Mouse (Mus musculus) lung, embryonic 15.5 days (tissue): Measurements from ENCODE around the gene Dock9. TPM values are rescaled to one million over a fixed set of nuclear protein-coding genes. Genes with fewer than 3 reads are reported as not detected.

Experiments used
- ATAC-seq: fragments of 200-750 bp; cut with Nextera tagmentation; 2 replicates; pipeline ENCODE4 v1.8.0; 2017; ENCODE audit warnings: moderate number of reproducible peaks, borderline replicate concordance; ENCODE audit not compliant: low FRiP score, low TSS enrichment; ENCODE audit errors: extremely low read depth
- H3K27ac ChIP-seq: fragments of 300-500 bp; sonication (generic); 2 replicates; pipeline ENCODE4 v1.5.1; 2015; ENCODE audit warnings: moderate library complexity, mild to moderate bottlenecking, inconsistent platforms
- H3K27me3 ChIP-seq: fragments of 300-500 bp; sonication (generic); 2 replicates; pipeline ENCODE4 v1.6.1; 2015; ENCODE audit warnings: inconsistent platforms
- H3K36me3 ChIP-seq: fragments of 300-500 bp; sonication (generic); 2 replicates; pipeline ENCODE4 v1.6.1; 2015; ENCODE audit warnings: inconsistent platforms
- H3K4me1 ChIP-seq: fragments of 300-500 bp; sonication (generic); 2 replicates; pipeline ENCODE4 v1.6.1; 2015; ENCODE audit warnings: inconsistent platforms
- H3K4me2 ChIP-seq: fragments of 300-500 bp; sonication (generic); 2 replicates; pipeline ENCODE4 v1.6.1; 2015; ENCODE audit warnings: inconsistent platforms, mild to moderate bottlenecking, moderate library complexity
- H3K4me3 ChIP-seq: fragments of 300-500 bp; sonication (generic); 2 replicates; pipeline ENCODE4 v1.5.1; 2015; ENCODE audit warnings: mild to moderate bottlenecking, inconsistent platforms
- H3K9ac ChIP-seq: fragments of 300-500 bp; sonication (generic); 2 replicates; pipeline ENCODE4 v1.6.1; 2015; ENCODE audit warnings: inconsistent platforms
- H3K9me3 ChIP-seq: fragments of 300-500 bp; sonication (generic); 2 replicates; pipeline ENCODE4 v1.6.1; 2016; ENCODE audit warnings: inconsistent platforms
- WGBS: fragments of 180-500 bp; shearing (Covaris S2); methylation state at CpG from one replicate; pipeline ENCODE4 v1.1.7; 2015; 5-methylcytosine and 5-hydroxymethylcytosine counted together
- polyA plus RNA-seq: library from polyadenylated mRNA; unstranded; fragments of >200 nt; fragmentation: Nextera tagmentation; extraction: Ambion mirVana; gene quantifications from 2 replicates; pipeline ENCODE4 v1.2.1, GENCODE M21; 2015

Gene Dock9
- polyA plus RNA-seq, 1 experiment from 2014 or later = 11.0 TPM

- no peaks in the 10 kb centered on the region for H3K27me3 ChIP-seq
- H3K4me2 ChIP-seq = no peak overlapping the region; the same call in 1 of the 2 replicates
- H3K4me1 ChIP-seq = peaks cover 31% of the 10 kb centered on the region
- whole genome bisulfite sequencing = 29% methylated on average over 14 of the region's 14 CpGs
- no peaks in the 10 kb centered on the region for H3K36me3 ChIP-seq
- no peak for ATAC-seq
- no peaks in the 10 kb centered on the region for H3K9me3 ChIP-seq
- H3K27ac ChIP-seq = no peak overlapping the region
- H3K4me3 ChIP-seq = no peak overlapping the region
- no peak overlapping the region for H3K9ac ChIP-seq
These were observed 86.4 kb downstream of the Dock9 start for GRCm38 (mm10) chr14:121711089-121711826.

GRCm38 (mm10) chr14:121710130-121710529 is 87.5 kb downstream of the Dock9 start:
- no peaks in the 10 kb centered on the region for H3K9me3 ChIP-seq
- WGBS = 65% methylated on average over 3 of the region's 3 CpGs

GRCm38 (mm10) chr14:121708244-121708643 is 89.4 kb downstream of the Dock9 start:
- Histone ChIP-seq H3K4me2 (no peak overlapping the region), H3K36me3 (no peaks in the 10 kb centered on the region), H3K9ac (no peak overlapping the region), H3K4me3 (no peak overlapping the region), H3K4me1 (peaks cover 27% of the 10 kb centered on the region), H3K27me3 (no peaks in the 10 kb centered on the region), H3K27ac (no peak overlapping the region), H3K9me3 (no peaks in the 10 kb centered on the region)
- WGBS = 33% methylated on average over 2 of the region's 2 CpGs
- ATAC-seq = no peak

More at GRCm38 (mm10) chr14:121710130-121710529, 87.5 kb downstream of the Dock9 start:
- H3K9ac ChIP-seq = no peak overlapping the region
- H3K4me1 ChIP-seq = peaks cover 33% of the 10 kb centered on the region
- H3K4me2 ChIP-seq = no peak overlapping the region
- no peaks in the 10 kb centered on the region for H3K27me3 ChIP-seq
- no peak overlapping the region for H3K27ac ChIP-seq
- H3K36me3 ChIP-seq = no peaks in the 10 kb centered on the region
- no peak for ATAC-seq
- H3K4me3 ChIP-seq = no peak overlapping the region

- H3K27ac ChIP-seq = no peak overlapping the region
- no peak overlapping the region for H3K9ac ChIP-seq
- H3K36me3 ChIP-seq = no peaks in the 10 kb centered on the region
- ATAC-seq = no peak
- H3K4me1 ChIP-seq = peaks cover 21% of the 10 kb centered on the region; the same call in 1 of the 2 replicates
- WGBS = 61% methylated on average over 3 of the region's 3 CpGs
- no peaks in the 10 kb centered on the region for H3K9me3 ChIP-seq
- no peak overlapping the region for H3K4me2 ChIP-seq
- H3K27me3 ChIP-seq = no peaks in the 10 kb centered on the region
- H3K4me3 ChIP-seq = no peak overlapping the region
These were observed 91.1 kb downstream of the Dock9 start for GRCm38 (mm10) chr14:121706482-121706901.

- no peak overlapping the region for H3K27ac ChIP-seq
- 62% methylated on average over 5 of the region's 5 CpGs for WGBS
These were observed 92.0 kb downstream of the Dock9 start for GRCm38 (mm10) chr14:121705644-121706043.

GRCm38 (mm10) chr14:121702534-121702933 is 95.1 kb downstream of the Dock9 start:
- Histone ChIP-seq H3K9ac (no peak overlapping the region), H3K27me3 (no peaks in the 10 kb centered on the region), H3K27ac (peak overlapping the region; percentile 42; the same call in 1 of the 2 replicates), H3K36me3 (no peaks in the 10 kb centered on the region), H3K4me3 (no peak overlapping the region), H3K4me1 (peaks cover 25% of the 10 kb centered on the region), H3K4me2 (no peak overlapping the region), H3K9me3 (no peaks in the 10 kb centered on the region)
- ATAC-seq = 0 out of 2 replicates have a peak, but pooled peaks have one; percentile 23
- WGBS = 47% methylated on average over 4 of the region's 4 CpGs

More at GRCm38 (mm10) chr14:121705644-121706043, 92.0 kb downstream of the Dock9 start:
- no peaks in the 10 kb centered on the region for H3K27me3 ChIP-seq
- H3K4me1 ChIP-seq = 0 out of 2 replicates have a peak, but pooled peaks cover 12% of the 10 kb centered on the region
- H3K36me3 ChIP-seq = no peaks in the 10 kb centered on the region
- no peak overlapping the region for H3K4me2 ChIP-seq
- ATAC-seq = no peak
- H3K9ac ChIP-seq = no peak overlapping the region
- H3K9me3 ChIP-seq = no peaks in the 10 kb centered on the region
- no peak overlapping the region for H3K4me3 ChIP-seq

GRCm38 (mm10) chr14:121700013-121700412 is 97.6 kb downstream of the Dock9 start:
- Histone ChIP-seq H3K9me3 (no peaks in the 10 kb centered on the region), H3K4me2 (no peak overlapping the region), H3K9ac (no peak overlapping the region), H3K27me3 (no peaks in the 10 kb centered on the region), H3K4me1 (peaks cover 36% of the 10 kb centered on the region), H3K4me3 (no peak overlapping the region), H3K36me3 (no peaks in the 10 kb centered on the region), H3K27ac (no peak overlapping the region)
- 71% methylated on average over 1 of the region's 1 CpGs for WGBS
- no peak for ATAC-seq

GRCm38 (mm10) chr14:121698620-121698950 is 99.1 kb downstream of the Dock9 start:
- H3K9me3 ChIP-seq = no peaks in the 10 kb centered on the region
- H3K9ac ChIP-seq = 0 out of 2 replicates have a peak overlapping the region, but pooled peaks have one; percentile 14

GRCm38 (mm10) chr14:121697709-121698619 is 99.7 kb downstream of the Dock9 start:
- 3% methylated on average over 23 of the region's 23 CpGs for WGBS
- Histone ChIP-seq H3K4me2 (peak overlapping the region; percentile 70), H3K9ac (peak overlapping the region; percentile 41), H3K27ac (peak overlapping the region; percentile 83), H3K27me3 (no peaks in the 10 kb centered on the region), H3K4me1 (peaks cover 29% of the 10 kb centered on the region), H3K4me3 (peak overlapping the region; percentile 41), H3K36me3 (no peaks in the 10 kb centered on the region), H3K9me3 (no peaks in the 10 kb centered on the region)
- peak; percentile 76 for ATAC-seq

More at GRCm38 (mm10) chr14:121698620-121698950, 99.1 kb downstream of the Dock9 start:
- H3K27ac ChIP-seq = peak overlapping the region; percentile 83
- H3K4me2 ChIP-seq = peak overlapping the region; percentile 70
- ATAC-seq = no peak
- no peaks in the 10 kb centered on the region for H3K27me3 ChIP-seq
- H3K36me3 ChIP-seq = no peaks in the 10 kb centered on the region
- H3K4me3 ChIP-seq = peak overlapping the region; percentile 41
- WGBS = 11% methylated on average over 7 of the region's 7 CpGs
- H3K4me1 ChIP-seq = peaks cover 33% of the 10 kb centered on the region

GRCm38 (mm10) chr14:121697143-121697680 is 100.4 kb downstream of the Dock9 start:
- H3K4me3 ChIP-seq = peak overlapping the region; percentile 41
- ATAC-seq = no peak
- WGBS = 26% methylated on average over 9 of the region's 9 CpGs
- peak overlapping the region; percentile 27; the same call in 1 of the 2 replicates for H3K9ac ChIP-seq
- H3K36me3 ChIP-seq = no peaks in the 10 kb centered on the region
- H3K4me2 ChIP-seq = peak overlapping the region; percentile 70
- H3K4me1 ChIP-seq = peaks cover 28% of the 10 kb centered on the region
- H3K27me3 ChIP-seq = no peaks in the 10 kb centered on the region
- peak overlapping the region; percentile 83 for H3K27ac ChIP-seq
- no peaks in the 10 kb centered on the region for H3K9me3 ChIP-seq

- no peaks in the 10 kb centered on the region for H3K36me3 ChIP-seq
- H3K4me3 ChIP-seq = peak overlapping the region; percentile 41
- whole genome bisulfite sequencing = 36% methylated on average over 8 of the region's 8 CpGs
- no peaks in the 10 kb centered on the region for H3K27me3 ChIP-seq
- H3K9me3 ChIP-seq = no peaks in the 10 kb centered on the region
- ATAC-seq = no peak
- H3K27ac ChIP-seq = no peak overlapping the region
- no peak overlapping the region for H3K9ac ChIP-seq
- H3K4me2 ChIP-seq = peak overlapping the region; percentile 70
- H3K4me1 ChIP-seq = peaks cover 28% of the 10 kb centered on the region
These were observed 101.1 kb downstream of the Dock9 start for GRCm38 (mm10) chr14:121696429-121697118.
